Mouse (Mus musculus): Measurements from ENCODE around the gene Serpinb9b. TPM values are rescaled to one million over a fixed set of nuclear protein-coding genes. Genes with fewer than 3 reads are reported as not detected.
A peak's percentile ranks its signal among the peaks of the same experiment; 100 is the strongest.

The Serpinb9b gene
- polyA plus RNA-seq, 1 experiment from 2014 or later = 0.05 TPM

DNA sequence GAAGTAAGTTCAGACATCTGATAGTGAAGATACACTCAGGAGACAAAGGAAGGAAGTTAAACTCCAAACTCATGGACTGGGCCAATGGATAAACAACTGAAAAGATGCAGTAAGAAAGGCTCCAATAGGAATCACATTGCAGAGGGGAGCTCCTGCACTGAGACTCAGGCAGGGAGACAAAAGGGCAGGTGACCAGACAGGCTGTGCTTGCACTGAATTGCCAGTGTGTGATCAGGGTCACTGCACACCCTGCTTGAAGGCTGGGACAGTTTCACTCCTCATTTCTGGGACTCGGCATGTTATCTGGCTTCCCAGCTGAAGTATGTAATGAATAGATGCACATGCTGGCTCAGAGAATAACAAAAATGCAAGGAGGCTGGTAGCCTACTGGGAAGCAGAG is 35.8 kb downstream of the Serpinb9b start:
- no peak for ATAC-seq (ENCODE audit: low FRiP score)
- H3K27me3 ChIP-seq = no peaks in the 10 kb centered on the region
- H3K4me2 ChIP-seq = no peak overlapping the region
- no peaks in the 10 kb centered on the region for H3K9me3 ChIP-seq
- H3K9ac ChIP-seq = no peak overlapping the region
- H3K27ac ChIP-seq = no peak overlapping the region
- H3K36me3 ChIP-seq (replicated peaks) = no peaks in the 10 kb centered on the region
- H3K4me3 ChIP-seq (replicated peaks) = no peak overlapping the region
- 76% methylated on average over 1 of the region's 1 CpGs for WGBS
- H3K4me1 ChIP-seq = no peaks in the 10 kb centered on the region

DNA sequence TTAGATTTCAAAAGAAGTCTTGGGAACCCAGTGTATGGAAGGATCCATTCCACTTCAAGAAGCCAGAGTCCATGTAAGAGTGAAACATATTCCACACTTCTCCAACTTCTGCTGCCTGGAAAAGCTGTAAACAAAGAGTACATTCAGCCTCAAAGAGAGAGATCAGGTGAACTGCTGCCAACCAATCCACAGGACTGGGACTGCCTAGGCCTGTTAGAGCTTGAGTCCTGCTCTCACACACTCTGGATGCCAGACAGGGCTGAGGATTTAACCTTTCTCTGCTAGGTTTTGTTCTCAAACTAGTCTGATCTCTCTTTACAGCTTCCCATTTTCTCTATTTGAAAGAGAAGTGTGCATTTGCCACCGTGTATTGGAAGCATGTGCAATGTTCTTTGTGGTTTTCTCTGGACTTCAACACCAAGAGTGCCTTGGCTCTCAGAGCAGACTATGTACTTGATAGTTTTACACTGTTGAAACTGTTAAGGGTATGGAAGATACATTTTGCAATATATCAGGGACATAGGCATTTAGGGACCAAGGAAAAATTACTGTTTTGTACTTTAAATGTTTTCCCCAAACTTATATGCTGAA is 40.3 kb downstream of the Serpinb9b start:
- ATAC-seq (ENCODE audit: low FRiP score) = no peak
- H3K4me1 ChIP-seq = no peaks in the 10 kb centered on the region
- 71% methylated on average over 1 of the region's 1 CpGs for WGBS

DNA sequence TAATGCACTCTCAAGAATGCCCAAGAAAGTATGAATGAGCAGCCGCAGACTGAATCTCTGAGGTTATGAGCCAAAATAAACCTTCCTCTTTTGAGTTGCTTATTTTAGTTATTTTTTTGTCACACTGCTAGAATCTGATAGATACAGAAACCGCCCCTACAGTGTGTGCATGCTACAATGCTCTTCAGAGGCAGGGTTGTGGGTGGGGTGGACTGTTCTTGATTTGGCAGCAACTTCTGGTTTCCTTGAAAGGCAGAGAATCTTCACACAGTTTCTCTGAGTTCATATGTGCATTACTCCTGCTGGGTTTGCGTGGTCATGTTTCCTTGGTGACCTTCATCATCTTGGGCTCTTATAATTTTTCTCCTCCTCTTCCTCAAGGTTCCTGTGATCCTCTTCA is 40.9 kb downstream of the Serpinb9b start:
- H3K4me3 ChIP-seq (replicated peaks) = no peak overlapping the region
- no peaks in the 10 kb centered on the region for H3K36me3 ChIP-seq (replicated peaks)
- ATAC-seq (ENCODE audit: low FRiP score) = no peak
- H3K4me1 ChIP-seq = no peaks in the 10 kb centered on the region
- no peaks in the 10 kb centered on the region for H3K9me3 ChIP-seq
- H3K9ac ChIP-seq = no peak overlapping the region
- H3K27ac ChIP-seq = no peak overlapping the region
- H3K4me2 ChIP-seq = no peak overlapping the region
- H3K27me3 ChIP-seq = no peaks in the 10 kb centered on the region
- WGBS = 91% methylated on average over 3 of the region's 3 CpGs

More for the DNA sequence above, 40.3 kb downstream of the Serpinb9b start:
- Histone ChIP-seq H3K36me3 (replicated peaks) (no peaks in the 10 kb centered on the region), H3K9me3 (no peaks in the 10 kb centered on the region), H3K4me2 (no peak overlapping the region), H3K27me3 (no peaks in the 10 kb centered on the region), H3K9ac (no peak overlapping the region), H3K27ac (no peak overlapping the region), H3K4me3 (replicated peaks) (no peak overlapping the region)

DNA sequence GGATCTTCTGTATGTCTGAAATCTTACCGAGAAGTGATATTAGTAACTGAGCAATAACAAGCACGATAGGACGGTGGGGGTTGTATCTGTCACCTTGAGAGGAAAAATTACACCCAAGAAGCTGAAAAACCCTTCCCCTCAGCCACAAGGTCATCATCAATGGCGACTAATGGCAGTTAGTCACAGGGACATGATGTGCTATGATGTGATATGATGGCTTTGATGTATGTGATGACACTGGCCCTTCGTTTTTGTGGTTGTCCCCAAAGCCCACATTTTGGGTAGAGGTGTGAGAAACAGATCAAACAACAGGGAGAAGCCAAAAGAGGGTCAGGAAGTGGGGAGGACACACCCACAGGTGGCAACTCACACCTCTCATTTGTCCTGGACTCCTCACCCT is 44.6 kb downstream of the Serpinb9b start:
- Histone ChIP-seq H3K9me3 (no peaks in the 10 kb centered on the region), H3K36me3 (replicated peaks) (no peaks in the 10 kb centered on the region), H3K9ac (no peak overlapping the region), H3K27ac (no peak overlapping the region), H3K4me3 (replicated peaks) (no peak overlapping the region), H3K4me1 (no peaks in the 10 kb centered on the region), H3K4me2 (no peak overlapping the region), H3K27me3 (no peaks in the 10 kb centered on the region)
- no peak for ATAC-seq (ENCODE audit: low FRiP score)
- WGBS = 83% methylated on average over 5 of the region's 5 CpGs

DNA sequence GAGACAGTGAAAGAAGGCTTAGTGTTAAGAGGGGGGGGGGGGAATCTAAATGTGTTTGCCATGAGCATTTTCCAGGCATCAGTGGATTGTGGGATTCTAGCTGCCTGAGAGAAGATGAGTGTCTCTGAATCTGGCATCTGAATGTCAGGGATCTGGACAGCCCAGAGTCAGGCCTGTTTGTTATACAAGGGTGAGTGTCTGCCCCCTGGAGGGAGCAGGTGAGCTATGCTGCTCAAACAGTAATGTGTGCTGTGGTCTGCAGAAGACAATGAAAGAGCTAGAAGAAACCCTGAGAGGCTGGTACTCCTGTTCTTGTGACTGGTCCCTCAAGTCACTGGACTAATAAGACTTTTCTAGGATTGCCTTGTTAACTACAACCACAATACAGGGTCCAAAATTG is 46.8 kb downstream of the Serpinb9b start:
- H3K36me3 ChIP-seq (replicated peaks) = no peaks in the 10 kb centered on the region
- H3K9ac ChIP-seq = no peak overlapping the region
- no peaks in the 10 kb centered on the region for H3K27me3 ChIP-seq
- no peak for ATAC-seq (ENCODE audit: low FRiP score)
- H3K4me2 ChIP-seq = no peak overlapping the region
- no peaks in the 10 kb centered on the region for H3K4me1 ChIP-seq
- no peak overlapping the region for H3K27ac ChIP-seq
- H3K9me3 ChIP-seq = no peaks in the 10 kb centered on the region
- no peak overlapping the region for H3K4me3 ChIP-seq (replicated peaks)

DNA sequence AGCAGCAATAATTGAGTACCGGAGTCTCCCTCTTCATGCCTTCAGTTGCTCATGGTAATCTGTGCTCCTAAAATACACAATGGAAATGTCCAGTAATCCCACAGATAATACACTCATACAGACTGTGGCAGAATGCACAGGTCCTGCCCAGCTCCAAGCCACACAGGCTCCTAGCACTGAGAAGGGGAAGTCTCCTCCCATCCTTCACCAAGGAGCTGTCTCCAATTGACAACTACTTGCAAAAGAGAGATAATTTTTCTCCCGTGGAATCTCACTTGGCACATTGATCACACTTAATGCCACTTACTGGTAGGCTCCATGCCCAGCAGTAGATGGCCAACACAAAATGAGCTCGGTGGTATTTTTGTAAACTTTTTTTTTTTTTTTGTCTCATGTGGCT is 49.0 kb downstream of the Serpinb9b start:
- H3K36me3 ChIP-seq (replicated peaks) = no peaks in the 10 kb centered on the region
- no peak overlapping the region for H3K4me3 ChIP-seq (replicated peaks)
- no peaks in the 10 kb centered on the region for H3K9me3 ChIP-seq
- no peaks in the 10 kb centered on the region for H3K27me3 ChIP-seq
- no peak for ATAC-seq (ENCODE audit: low FRiP score)
- 86% methylated on average over 3 of the region's 3 CpGs for WGBS
- no peaks in the 10 kb centered on the region for H3K4me1 ChIP-seq
- no peak overlapping the region for H3K9ac ChIP-seq
- no peak overlapping the region for H3K4me2 ChIP-seq
- H3K27ac ChIP-seq = no peak overlapping the region

DNA sequence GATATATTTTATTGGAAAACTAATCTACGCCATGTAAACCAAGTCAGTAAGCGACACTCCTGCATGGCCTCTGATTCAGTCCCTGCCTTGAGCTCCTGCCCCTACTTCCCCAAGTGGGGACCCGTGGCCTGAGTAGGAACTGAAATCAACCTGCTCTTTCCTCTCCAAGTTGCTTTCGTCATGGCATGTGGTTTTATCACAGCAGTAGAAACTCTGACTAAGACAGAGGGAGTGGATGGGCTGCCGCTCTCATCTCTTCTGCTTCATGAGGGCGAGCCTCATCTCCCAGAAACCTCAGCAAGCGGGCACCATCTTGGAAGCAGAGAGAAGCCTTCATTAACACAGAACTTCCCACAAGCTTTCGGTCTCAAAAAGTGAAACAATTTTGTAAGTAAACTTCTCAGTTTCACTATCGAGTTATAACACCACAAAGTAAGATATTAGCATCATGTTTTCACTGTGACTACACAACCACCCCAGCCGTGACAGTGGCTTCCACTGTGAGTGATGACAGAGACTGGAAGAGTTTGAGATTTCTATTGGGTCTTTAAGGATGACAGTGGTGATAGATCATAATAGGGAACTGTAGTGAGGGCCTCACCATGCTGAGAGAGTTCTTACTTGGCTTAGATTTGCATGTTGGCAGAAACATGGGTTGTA is 49.9 kb downstream of the Serpinb9b start:
- Histone ChIP-seq H3K9ac (no peak overlapping the region), H3K4me3 (replicated peaks) (no peak overlapping the region), H3K27ac (no peak overlapping the region), H3K4me2 (no peak overlapping the region), H3K27me3 (no peaks in the 10 kb centered on the region), H3K9me3 (no peaks in the 10 kb centered on the region), H3K4me1 (no peaks in the 10 kb centered on the region), H3K36me3 (replicated peaks) (no peaks in the 10 kb centered on the region)
- 87% methylated on average over 10 of the region's 10 CpGs for WGBS
- ATAC-seq (ENCODE audit: low FRiP score) = no peak

DNA sequence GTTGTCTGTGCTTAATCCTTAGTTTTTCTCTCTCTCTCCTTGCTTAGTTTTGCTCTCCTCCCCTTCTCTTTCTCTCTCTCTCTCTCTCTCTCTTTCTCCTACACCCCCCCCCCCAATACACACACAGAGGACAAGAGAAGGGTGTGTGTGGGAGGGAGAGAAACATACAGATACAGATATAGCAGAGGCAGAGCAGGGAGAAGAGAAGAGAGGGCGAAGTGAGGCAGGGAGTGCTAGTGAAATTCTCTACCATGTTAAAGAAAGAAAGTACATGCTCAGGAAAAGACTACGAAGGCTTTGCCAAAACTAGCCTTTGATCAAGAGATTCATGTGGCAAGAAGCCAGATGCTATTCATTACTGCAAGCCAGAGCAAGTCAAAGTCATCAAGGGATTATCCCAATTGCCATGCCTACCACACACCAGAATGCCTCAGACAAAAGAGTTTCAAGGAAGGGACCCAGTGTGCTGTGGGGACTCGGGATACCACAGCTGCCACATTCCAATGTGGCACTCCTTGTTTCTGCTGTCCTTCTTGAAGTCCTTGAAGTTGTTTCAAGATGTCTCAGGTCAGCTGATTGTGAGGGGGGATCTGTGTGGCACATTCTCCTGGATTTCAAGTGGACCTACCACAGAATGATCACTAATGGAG is 51.0 kb downstream of the Serpinb9b start, which contains the start of gene Serpinb1b:
Serpinb1b (plus strand) TSS at position 520 of the 650 bp plus-strand sequence.
- H3K36me3 ChIP-seq (replicated peaks) = no peaks in the 10 kb centered on the region
- no peak within 1 kb of the TSS for H3K9ac ChIP-seq
- no peaks in the 10 kb centered on the region for H3K9me3 ChIP-seq
- no peaks in the 10 kb centered on the region for H3K4me1 ChIP-seq
- WGBS = 41% methylated on average over 3 of the region's 3 CpGs
- no peak within 1 kb of the TSS for H3K4me2 ChIP-seq
- no peak within 1 kb of the TSS for H3K4me3 ChIP-seq (replicated peaks)
- no peak within 1 kb of the TSS for H3K27ac ChIP-seq
- ATAC-seq (ENCODE audit: low FRiP score) = 0 out of 2 replicates have a peak, but pooled peaks have one; percentile 44
- H3K27me3 ChIP-seq = no peaks in the 10 kb centered on the region

DNA sequence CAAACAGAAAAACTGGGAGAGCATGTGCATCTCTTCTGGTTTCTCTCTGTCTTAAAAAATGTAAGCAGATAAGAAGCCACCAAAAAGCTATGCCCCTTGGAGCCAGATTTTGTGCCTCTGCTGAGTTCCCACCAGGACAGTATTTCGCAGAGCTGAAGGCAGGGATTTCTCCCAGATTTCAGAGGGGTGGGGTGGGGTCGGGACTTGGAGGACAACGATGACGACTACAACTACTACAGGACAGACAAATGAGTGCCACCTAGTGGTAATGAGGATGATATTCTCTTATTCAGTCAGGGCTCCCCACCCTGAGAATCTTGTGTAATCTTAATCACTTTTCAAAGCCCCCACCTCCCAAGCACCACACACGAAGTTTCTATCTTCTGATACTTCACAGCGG is 52.2 kb downstream of the Serpinb9b start:
- 25% methylated on average over 6 of the region's 6 CpGs for WGBS
- no peaks in the 10 kb centered on the region for H3K27me3 ChIP-seq
- no peaks in the 10 kb centered on the region for H3K9me3 ChIP-seq
- no peaks in the 10 kb centered on the region for H3K36me3 ChIP-seq (replicated peaks)
- H3K27ac ChIP-seq = no peak overlapping the region
- peak; percentile 57; the same call in 1 of the 2 replicates for ATAC-seq (ENCODE audit: low FRiP score)
- H3K4me1 ChIP-seq = no peaks in the 10 kb centered on the region
- H3K4me2 ChIP-seq = no peak overlapping the region
- no peak overlapping the region for H3K4me3 ChIP-seq (replicated peaks)
- H3K9ac ChIP-seq = no peak overlapping the region

DNA sequence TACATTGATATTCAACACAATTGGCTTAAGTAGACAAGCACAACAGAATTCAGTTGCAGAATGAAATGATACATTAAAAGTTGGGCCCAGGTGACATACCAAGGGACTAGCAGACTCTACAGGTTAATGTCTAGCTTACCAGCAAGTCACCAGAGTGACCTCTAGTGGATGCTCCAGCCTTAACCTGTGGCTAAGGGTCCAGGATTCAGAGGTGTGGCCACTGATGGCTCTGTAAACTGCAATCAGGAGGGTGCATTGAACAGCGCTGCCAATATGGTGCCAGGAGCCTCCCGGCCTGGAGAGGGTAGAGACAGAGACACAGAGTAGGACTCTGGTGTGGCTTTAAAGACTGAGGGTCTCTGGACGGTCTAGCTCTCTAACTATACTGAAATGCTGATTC is 53.1 kb downstream of the Serpinb9b start:
- H3K27ac ChIP-seq = no peak overlapping the region
- no peaks in the 10 kb centered on the region for H3K36me3 ChIP-seq (replicated peaks)
- 14% methylated on average over 3 of the region's 3 CpGs for WGBS
- ATAC-seq (ENCODE audit: low FRiP score) = no peak
- H3K27me3 ChIP-seq = no peaks in the 10 kb centered on the region
- no peak overlapping the region for H3K9ac ChIP-seq
- H3K4me3 ChIP-seq (replicated peaks) = no peak overlapping the region
- no peak overlapping the region for H3K4me2 ChIP-seq
- no peaks in the 10 kb centered on the region; the same call in 1 of the 2 replicates for H3K4me1 ChIP-seq
- H3K9me3 ChIP-seq = no peaks in the 10 kb centered on the region

DNA sequence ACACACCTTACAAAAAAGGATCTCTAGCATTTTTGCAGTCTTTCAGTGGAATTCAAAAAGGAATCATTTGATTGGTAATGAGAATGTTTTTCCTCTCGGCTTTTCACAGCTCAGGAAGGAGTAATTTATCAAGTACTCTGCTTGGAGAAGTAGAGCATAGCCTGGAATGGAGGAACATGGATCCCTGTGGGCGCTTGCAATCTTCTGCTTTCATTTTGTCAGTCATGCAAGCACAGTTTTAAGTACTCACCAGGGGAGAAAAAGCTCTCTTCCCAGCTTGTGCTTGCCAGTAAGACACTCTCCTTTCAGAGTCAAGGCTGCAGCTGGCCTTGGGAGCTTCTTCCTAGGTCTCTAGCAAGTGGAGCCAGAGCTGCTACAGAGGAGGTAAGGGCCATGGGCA is 56.6 kb downstream of the Serpinb9b start:
- Histone ChIP-seq H3K9me3 (peaks cover 8% of the 10 kb centered on the region; the same call in 1 of the 2 replicates), H3K27ac (no peak overlapping the region), H3K27me3 (no peaks in the 10 kb centered on the region), H3K36me3 (replicated peaks) (no peaks in the 10 kb centered on the region), H3K9ac (no peak overlapping the region), H3K4me3 (replicated peaks) (no peak overlapping the region), H3K4me2 (no peak overlapping the region), H3K4me1 (no peaks in the 10 kb centered on the region; the same call in 1 of the 2 replicates)
- WGBS = 71% methylated on average over 2 of the region's 2 CpGs
- no peak for ATAC-seq (ENCODE audit: low FRiP score)

DNA sequence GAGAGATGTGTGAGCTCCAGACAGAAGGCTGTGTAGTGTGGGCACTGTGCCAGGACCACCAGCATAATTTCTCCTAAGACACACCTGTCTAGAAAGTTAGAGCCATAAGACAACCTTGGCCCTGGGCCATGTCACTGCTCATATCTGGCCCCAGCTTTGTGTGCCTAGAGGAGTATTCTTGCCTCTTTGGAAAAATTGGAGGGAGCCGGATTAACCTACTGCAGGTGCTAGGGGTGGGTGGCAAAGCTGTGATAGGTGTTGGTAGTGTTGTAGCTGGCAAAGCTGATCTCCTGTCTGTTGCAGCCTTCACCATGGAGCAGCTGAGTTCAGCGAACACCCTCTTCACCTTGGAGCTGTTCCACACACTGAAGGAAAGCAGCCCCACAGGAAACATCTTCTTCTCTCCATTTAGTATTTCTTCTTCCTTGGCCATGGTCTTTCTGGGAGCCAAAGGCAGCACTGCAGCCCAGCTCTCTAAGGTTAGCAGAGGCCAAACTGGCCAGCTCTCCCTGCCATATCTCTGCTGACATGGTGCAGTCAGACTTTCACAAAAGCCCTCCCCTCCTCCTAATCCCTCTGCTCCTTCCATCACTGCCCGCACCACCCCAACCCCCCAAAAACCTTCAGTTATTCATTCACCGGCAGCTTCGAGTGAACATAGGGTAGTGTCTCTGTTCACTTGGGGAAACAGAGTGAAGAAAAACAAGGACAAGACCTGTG is 57.9 kb downstream of the Serpinb9b start:
- H3K27ac ChIP-seq = no peak overlapping the region

More for the DNA sequence above, 57.9 kb downstream of the Serpinb9b start:
- Histone ChIP-seq H3K36me3 (replicated peaks) (no peaks in the 10 kb centered on the region), H3K4me3 (replicated peaks) (no peak overlapping the region), H3K9ac (no peak overlapping the region), H3K4me1 (no peaks in the 10 kb centered on the region; the same call in 1 of the 2 replicates), H3K9me3 (peaks cover 9% of the 10 kb centered on the region; the same call in 1 of the 2 replicates), H3K27me3 (no peaks in the 10 kb centered on the region), H3K4me2 (no peak overlapping the region)
- 65% methylated on average over 5 of the region's 5 CpGs for WGBS
- no peak for ATAC-seq (ENCODE audit: low FRiP score)

All from forebrain, embryonic 12.5 days (tissue).